Mouse (Mus musculus) midbrain, embryonic 10.5 days (tissue): ENCODE measurements around the gene Msrb2. TPM values are rescaled to one million over a fixed set of nuclear protein-coding genes. Genes with fewer than 3 reads are reported as not detected.

Experiments used
- DNase-seq: peaks from one replicate; pipeline ENCODE4 v3.0.0-alpha.2; 2017; ENCODE audit warnings: low spot score
- H3K27ac ChIP-seq: fragments of 300-500 bp; sonication (generic); replicated peaks from 2 replicates; pipeline ENCODE4 v1.5.1; 2016; ENCODE audit warnings: mild to moderate bottlenecking
- H3K27me3 ChIP-seq: fragments of 300-500 bp; sonication (generic); 2 replicates; pipeline ENCODE4 v1.6.1; 2016; ENCODE audit warnings: low read depth, mild to moderate bottlenecking; ENCODE audit not compliant: poor library complexity, severe bottlenecking
- H3K36me3 ChIP-seq: fragments of 300-500 bp; sonication (generic); 2 replicates; pipeline ENCODE4 v1.6.1; 2016; ENCODE audit warnings: mild to moderate bottlenecking, moderate library complexity
- H3K4me1 ChIP-seq: fragments of 300-500 bp; sonication (generic); 2 replicates; pipeline ENCODE4 v1.6.1; 2016
- H3K4me3 ChIP-seq: fragments of 300-500 bp; sonication (generic); 2 replicates; pipeline ENCODE4 v1.5.1; 2016; ENCODE audit warnings: mild to moderate bottlenecking, moderate library complexity
- H3K9me3 ChIP-seq: fragments of 300-500 bp; sonication (generic); replicated peaks from 2 replicates; pipeline ENCODE4 v1.6.1; 2016; ENCODE audit warnings: mild to moderate bottlenecking
- WGBS: fragments of 180-500 bp; shearing (Covaris S2); methylation state at CpG from one replicate; pipeline ENCODE4 v1.1.7; 2016; 5-methylcytosine and 5-hydroxymethylcytosine counted together
- polyA plus RNA-seq: library from polyadenylated mRNA; unstranded; fragments of >200 nt; fragmentation: Nextera tagmentation; extraction: Ambion mirVana; gene quantifications from 2 replicates; pipeline ENCODE4 v1.2.1, GENCODE M21; 2016

Msrb2 gene
- polyA plus RNA-seq, 1 experiment from 2014 or later: 14.5 TPM

DNA sequence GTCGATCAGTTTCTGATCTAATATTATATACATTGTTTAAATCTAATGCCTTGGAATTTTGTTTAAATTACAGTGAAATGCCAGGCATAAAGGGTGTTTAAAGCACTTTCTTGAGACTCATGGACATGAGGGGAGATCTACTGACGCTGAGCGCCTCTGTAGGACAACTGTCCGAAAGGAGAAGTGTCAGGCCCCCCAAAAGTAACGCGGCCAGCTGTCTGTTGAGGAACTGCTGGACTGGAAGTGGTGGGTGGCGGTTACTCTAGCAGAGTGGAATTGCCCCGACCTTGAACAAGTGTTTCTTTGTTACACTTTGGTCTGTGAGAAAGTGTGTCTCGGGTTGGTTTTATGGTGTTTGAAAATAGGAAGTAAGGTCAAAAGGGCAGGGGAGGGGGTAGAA lies 73.1 kb downstream of the Msrb2 start:
- H3K36me3 ChIP-seq: no peaks in the 10 kb centered on the region
- no peak for DNase-seq
- H3K9me3 ChIP-seq: no peaks in the 10 kb centered on the region
- no peak overlapping the region for H3K4me3 ChIP-seq
- H3K4me1 ChIP-seq: peaks cover 39% of the 10 kb centered on the region
- H3K27ac ChIP-seq: no peak overlapping the region
- WGBS: 2% methylated on average over 9 of the region's 9 CpGs
- H3K27me3 ChIP-seq: peaks cover 97% of the 10 kb centered on the region

Other genes with a start within 250 kb of the Msrb2 start
- gene Armc3, start 172.1 kb upstream of the Msrb2 start, polyA plus RNA-seq: 0.40 and 0.51 TPM in 2 replicates
- 0.20 and 0.69 TPM in 2 replicates for gene Ptf1a, start 74.2 kb downstream of the Msrb2 start, polyA plus RNA-seq
- not detected in 2 replicates for gene 4921504E06Rik, start 182.5 kb downstream of the Msrb2 start, polyA plus RNA-seq